Mouse (Mus musculus) limb, embryonic 14.5 days (tissue): ENCODE data around the gene AC131692.1. TPM values are rescaled to one million over a fixed set of nuclear protein-coding genes. Genes with fewer than 3 reads are reported as not detected.

ENCODE experiments used
- ATAC-seq: fragments of 200-750 bp; cut with Nextera tagmentation; 2 replicates; pipeline ENCODE4 v1.8.0; 2017; ENCODE audit warnings: low read depth, moderate number of reproducible peaks, moderate TSS enrichment; ENCODE audit not compliant: low FRiP score
- DNase-seq: peaks from one replicate; pipeline ENCODE4 v3.0.0-alpha.2; 2015; ENCODE audit warnings: low spot score
- H3K27ac ChIP-seq: fragments of 300-500 bp; sonication (generic); replicated peaks from 2 replicates; pipeline ENCODE4 v1.5.1; 2014; ENCODE audit warnings: low read depth, mild to moderate bottlenecking, low read length, moderate library complexity, mixed read lengths
- H3K27me3 ChIP-seq: fragments of 300-500 bp; sonication (generic); 2 replicates; pipeline ENCODE4 v1.6.1; 2014; ENCODE audit warnings: low read length, mixed read lengths; ENCODE audit not compliant: control insufficient read depth, insufficient read depth
- H3K36me3 ChIP-seq: fragments of 300-500 bp; sonication (generic); 2 replicates; pipeline ENCODE4 v1.6.1; 2014; ENCODE audit warnings: mild to moderate bottlenecking, low read length, moderate library complexity, mixed read lengths; ENCODE audit not compliant: control insufficient read depth, insufficient read depth
- H3K4me1 ChIP-seq: fragments of 300-500 bp; sonication (generic); 2 replicates; pipeline ENCODE4 v1.6.1; 2014; ENCODE audit warnings: antibody characterized with exemption, low read length, mixed read lengths; ENCODE audit not compliant: control insufficient read depth, insufficient read depth
- H3K4me2 ChIP-seq: fragments of 300-500 bp; sonication (generic); replicated peaks from 2 replicates; pipeline ENCODE4 v1.6.1; 2014; ENCODE audit warnings: low read depth, mild to moderate bottlenecking, low read length, moderate library complexity; ENCODE audit not compliant: severe bottlenecking
- H3K4me3 ChIP-seq: fragments of 300-500 bp; sonication (generic); replicated peaks from 2 replicates; pipeline ENCODE4 v1.5.1; 2014; ENCODE audit warnings: low read length
- H3K9ac ChIP-seq: fragments of 300-500 bp; sonication (generic); 2 replicates; pipeline ENCODE4 v1.6.1; 2014; ENCODE audit warnings: mild to moderate bottlenecking, low read depth, low read length, moderate library complexity; ENCODE audit not compliant: severe bottlenecking
- H3K9me3 ChIP-seq: fragments of 300-500 bp; sonication (generic); 2 replicates; pipeline ENCODE4 v1.6.1; 2016; ENCODE audit warnings: low read length; ENCODE audit not compliant: control insufficient read depth
- POLR2A ChIP-seq: fragments of 200-500 bp; IDR thresholded peaks from 2 replicates; pipeline ENCODE4 v1.8.0; 2012; ENCODE audit warnings: inconsistent platforms, mild to moderate bottlenecking, moderate library complexity, borderline replicate concordance; ENCODE audit not compliant: insufficient read depth, insufficient read length; ENCODE audit errors: extremely low read depth
- WGBS: fragments of 180-500 bp; shearing (Covaris S2); extraction: QIAGEN DNeasy Blood & Tissue Kit; methylation state at CpG from one replicate; pipeline ENCODE4 v1.1.7; 2014; 5-methylcytosine and 5-hydroxymethylcytosine counted together
- polyA plus RNA-seq, 2 experiments: library from polyadenylated mRNA; depleted of rRNA in 1 of 2; stranded (reverse) in 1 of 2; unstranded in 1 of 2; fragments of >200 nt; fragmentation: Nextera tagmentation in 1 of 2; extraction: Ambion mirVana in 1 of 2; gene quantifications; 2 replicates each; pipeline versions ENCODE4 v1.2.1 to v1.2.3; 2012 to 2014

Gene AC131692.1
- polyA plus RNA-seq, 2 experiments: 0.75 TPM; not detected in 1

- Histone ChIP-seq H3K4me1 (no peaks in the 10 kb centered on the region), H3K4me2 (no peak within 1 kb of the TSS), H3K27ac (no peak within 1 kb of the TSS), H3K4me3 (no peak within 1 kb of the TSS), H3K9me3 (no peaks in the 10 kb centered on the region), H3K9ac (no peak within 1 kb of the TSS), H3K36me3 (no peaks in the 10 kb centered on the region), H3K27me3 (no peaks in the 10 kb centered on the region)
- no peak for ATAC-seq
- 76% methylated on average over 7 of the region's 7 CpGs for WGBS
- no peak for DNase-seq
- TF ChIP-seq POLR2A: no peak
Measured at GRCm38 (mm10) chr19:6105586-6105985, 11.4 kb downstream of the AC131692.1 start, which contains the start of gene Naaladl1. TSS of gene Naaladl1 (plus strand) at chr19:6105782.

DNA sequence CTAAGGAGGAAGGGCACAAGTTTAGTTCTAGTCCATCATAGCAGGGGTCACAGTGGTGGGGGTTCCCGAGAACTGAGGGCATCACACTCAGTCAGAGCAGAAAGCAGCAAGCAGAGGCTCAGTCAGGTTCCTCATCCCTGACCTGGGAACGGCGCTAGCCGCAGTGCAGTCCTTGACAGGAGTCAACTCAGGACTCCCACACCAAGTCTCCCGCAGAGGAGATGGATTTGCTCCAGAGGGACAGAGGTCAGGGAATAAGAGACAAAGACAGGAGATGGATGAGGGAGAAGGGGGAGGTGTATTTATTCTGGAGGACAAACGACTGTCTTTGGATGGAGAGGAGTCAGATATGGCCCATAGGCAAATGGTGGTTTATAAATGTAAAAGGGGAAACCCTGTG lies 18.9 kb downstream of the AC131692.1 start:
- Histone ChIP-seq H3K4me3 (no peak overlapping the region), H3K27ac (no peak overlapping the region), H3K36me3 (peaks cover 23% of the 10 kb centered on the region), H3K4me1 (peaks cover 5% of the 10 kb centered on the region; the same call in 1 of the 2 replicates), H3K9ac (no peak overlapping the region), H3K27me3 (no peaks in the 10 kb centered on the region), H3K4me2 (no peak overlapping the region), H3K9me3 (no peaks in the 10 kb centered on the region)
- no peak for DNase-seq
- no peak for TF ChIP-seq POLR2A
- 59% methylated on average over 6 of the region's 6 CpGs for WGBS
- no peak for ATAC-seq

GRCm38 (mm10) chr19:6116113-6116850 lies 22.1 kb downstream of the AC131692.1 start:
- DNase-seq (no peak), ATAC-seq (no peak)
- H3K27ac ChIP-seq: no peak overlapping the region
- H3K4me2 ChIP-seq: no peak overlapping the region
- no peak overlapping the region for H3K4me3 ChIP-seq
- 87% methylated on average over 15 of the region's 15 CpGs for WGBS
- H3K27me3 ChIP-seq: no peaks in the 10 kb centered on the region
- H3K4me1 ChIP-seq: peaks cover 10% of the 10 kb centered on the region
- no peaks in the 10 kb centered on the region for H3K9me3 ChIP-seq
- H3K36me3 ChIP-seq: peaks cover 31% of the 10 kb centered on the region
- no peak for TF ChIP-seq POLR2A
- H3K9ac ChIP-seq: no peak overlapping the region

- peaks cover 31% of the 10 kb centered on the region for H3K36me3 ChIP-seq
- 6% methylated on average over 25 of the region's 32 CpGs for WGBS
- DNase-seq: peak; percentile 14
Measured at GRCm38 (mm10) chr19:6117346-6117985, 23.2 kb downstream of the AC131692.1 start.

DNA sequence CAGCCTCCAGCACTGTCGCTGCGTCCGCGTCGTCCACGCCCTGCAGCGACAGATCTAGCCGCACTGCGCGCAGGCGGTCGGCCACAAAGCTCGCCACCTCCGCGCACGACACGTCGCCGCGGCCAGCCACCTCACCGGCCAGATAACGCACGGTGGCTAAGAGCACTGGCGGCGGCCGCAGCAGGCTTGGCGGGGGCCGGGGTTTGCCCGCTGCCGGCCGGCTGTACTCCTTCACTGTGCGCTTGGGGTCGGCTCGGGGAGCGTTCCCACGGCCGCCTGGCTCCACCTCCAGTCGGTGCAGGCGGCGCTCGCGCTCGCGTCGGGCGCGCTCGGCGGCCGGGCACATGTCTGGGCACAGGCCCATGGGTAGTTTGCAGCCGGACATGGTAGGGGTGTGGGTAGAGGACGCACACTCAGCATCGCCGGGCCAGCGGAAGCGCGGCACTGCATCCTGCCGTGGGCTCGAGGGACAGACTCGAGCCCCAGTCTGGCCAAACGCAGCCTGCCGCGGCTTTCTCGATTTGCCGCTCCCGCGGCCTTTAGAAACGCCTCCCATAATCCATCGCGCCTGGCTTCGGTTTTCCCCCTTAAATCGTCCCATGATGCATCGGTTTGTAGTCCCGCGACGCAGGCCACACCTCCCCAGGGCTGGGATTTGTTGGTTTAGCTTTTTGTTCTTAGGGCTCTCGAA lies 23.9 kb downstream of the AC131692.1 start, which contains the start of gene Sac3d1:
Gene Sac3d1, minus strand, starts transcription at position 665 of the 691 bp plus-strand sequence.
- WGBS: under 1% methylated on average over 67 of the region's 77 CpGs
- ATAC-seq (peak; percentile 90), DNase-seq (peak; percentile 96)
- Histone ChIP-seq H3K27ac (peak within 1 kb of the TSS; percentile 93), H3K4me3 (peak within 1 kb of the TSS; percentile 88), H3K4me1 (peaks cover 10% of the 10 kb centered on the region), H3K27me3 (no peaks in the 10 kb centered on the region), H3K36me3 (peaks cover 31% of the 10 kb centered on the region), H3K9me3 (no peaks in the 10 kb centered on the region), H3K9ac (peak within 1 kb of the TSS; percentile 79), H3K4me2 (peak within 1 kb of the TSS; percentile 83)
- peak; percentile 81; the same call in 1 of the 2 replicates for TF ChIP-seq POLR2A

More at GRCm38 (mm10) chr19:6117346-6117985, 23.2 kb downstream of the AC131692.1 start:
- no peak for ATAC-seq
- Histone ChIP-seq H3K9ac (peak overlapping the region; percentile 79), H3K27me3 (no peaks in the 10 kb centered on the region), H3K4me1 (peaks cover 10% of the 10 kb centered on the region), H3K4me2 (peak overlapping the region; percentile 83), H3K9me3 (no peaks in the 10 kb centered on the region), H3K4me3 (peak overlapping the region; percentile 88), H3K27ac (peak overlapping the region; percentile 93)
- TF ChIP-seq POLR2A: no peak
